Mouse (Mus musculus): ENCODE data around the gene Zcchc14.
"Not testable (repeated sequence)": the region's sequence is repeated elsewhere in the genome, so short reads cannot be mapped to it uniquely, and the experiment has no call there.

GRCm38 (mm10) chr8:121667936-121668500 lies 15.3 kb upstream of the Zcchc14 start:
- not testable (repeated sequence) for TF ChIP-seq POLR2A (IDR thresholded peaks at IDR 0.05; ENCODE audit: borderline replicate concordance, insufficient read depth, low read length); CTCF (IDR thresholded peaks at IDR 0.05; ENCODE audit: borderline replicate concordance, insufficient read depth, low read depth, low read length)
